Mouse (Mus musculus) cerebral cortex, adult 2 months (tissue): Measurements from ENCODE around the gene Scand1.

Source experiments
- WGBS: fragments of 180-500 bp; shearing (Covaris S2); methylation state at CpG from one replicate; pipeline ENCODE4 v1.1.7; 2018; 5-methylcytosine and 5-hydroxymethylcytosine counted together

The Scand1 gene

DNA sequence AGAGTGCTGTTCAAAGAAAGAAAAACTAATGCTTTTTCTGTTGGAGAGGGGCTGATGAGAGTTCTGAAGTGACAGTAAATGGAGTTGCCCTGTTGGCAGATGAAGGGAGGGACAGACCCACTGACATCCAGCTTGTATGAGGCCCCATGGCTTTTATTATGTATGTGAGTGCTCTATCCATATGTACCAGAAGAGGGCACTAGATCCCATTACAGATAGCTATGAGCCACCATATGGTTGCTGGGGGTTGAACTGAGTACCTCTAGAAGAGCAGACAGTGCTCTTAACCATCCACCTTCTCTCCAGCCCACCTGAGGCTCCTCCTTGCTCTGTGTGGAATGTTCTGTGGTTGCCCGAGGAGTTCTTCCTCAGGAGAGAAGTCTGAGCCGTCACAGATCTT is 6.7 kb downstream of the Scand1 start:
- WGBS, result 71% methylated on average over 2 of the region's 2 CpGs

DNA sequence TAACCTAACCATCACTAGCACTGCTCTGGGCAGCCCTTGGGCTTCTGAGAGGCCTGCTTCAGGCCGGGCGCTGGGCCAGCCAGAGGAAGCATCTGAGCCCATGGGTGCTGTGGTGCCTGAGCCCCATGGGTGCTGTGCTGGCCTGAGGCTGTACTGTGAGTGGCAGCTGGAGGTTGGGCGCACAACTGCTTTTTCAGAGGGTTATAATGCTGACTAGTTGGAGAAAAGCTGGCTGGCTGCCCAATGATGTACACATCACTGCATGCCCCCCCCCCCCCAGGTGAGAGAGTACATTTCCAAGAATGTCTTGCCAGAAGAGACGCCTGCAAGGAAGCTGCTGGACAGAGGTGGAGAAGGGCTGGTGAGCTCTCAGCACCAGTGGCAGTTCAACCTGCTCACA is 8.2 kb downstream of the Scand1 start:
- 91% methylated on average over 4 of the region's 4 CpGs for WGBS

- WGBS, result 91% methylated on average over 4 of the region's 4 CpGs
These were observed 10.4 kb downstream of the Scand1 start for GRCm38 (mm10) chr2:156302063-156302462.

DNA sequence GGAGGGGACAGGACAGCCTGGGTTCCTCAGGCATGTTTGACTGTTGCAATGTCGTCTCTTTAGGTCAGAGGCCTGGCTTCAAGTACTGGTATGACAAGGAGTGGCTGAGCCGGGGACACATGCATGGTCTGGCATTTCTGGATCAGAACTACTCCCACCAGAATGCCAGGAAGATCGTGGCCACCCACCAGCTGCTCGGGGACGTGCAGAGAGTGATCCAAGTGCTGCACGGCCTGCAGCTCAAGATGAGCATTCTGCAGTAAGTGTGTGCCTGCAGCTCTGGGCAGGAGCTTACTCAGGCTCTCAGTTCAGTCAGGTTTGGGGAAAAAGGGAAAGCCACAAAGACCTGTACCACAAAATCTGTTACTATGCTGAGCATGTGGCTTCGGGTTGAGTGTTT is 14.0 kb downstream of the Scand1 start:
- 50% methylated on average over 7 of the region's 7 CpGs for WGBS

- 82% methylated on average over 3 of the region's 3 CpGs for WGBS
These were observed 14.9 kb downstream of the Scand1 start for GRCm38 (mm10) chr2:156297653-156298052.

- 93% methylated on average over 3 of the region's 3 CpGs for WGBS
These were observed 16.3 kb downstream of the Scand1 start for GRCm38 (mm10) chr2:156296190-156296589.

- WGBS, result 89% methylated on average over 2 of the region's 2 CpGs
These were observed 16.9 kb downstream of the Scand1 start for GRCm38 (mm10) chr2:156295601-156296063.

- WGBS, result 84% methylated on average over 1 of the region's 1 CpGs
These were observed 20.5 kb downstream of the Scand1 start for GRCm38 (mm10) chr2:156291998-156292397.

GRCm38 (mm10) chr2:156289552-156290160 is 22.8 kb downstream of the Scand1 start:
- 53% methylated on average over 2 of the region's 2 CpGs for WGBS

- WGBS, result 74% methylated on average over 2 of the region's 2 CpGs
These were observed 24.3 kb downstream of the Scand1 start for GRCm38 (mm10) chr2:156288222-156288621.

DNA sequence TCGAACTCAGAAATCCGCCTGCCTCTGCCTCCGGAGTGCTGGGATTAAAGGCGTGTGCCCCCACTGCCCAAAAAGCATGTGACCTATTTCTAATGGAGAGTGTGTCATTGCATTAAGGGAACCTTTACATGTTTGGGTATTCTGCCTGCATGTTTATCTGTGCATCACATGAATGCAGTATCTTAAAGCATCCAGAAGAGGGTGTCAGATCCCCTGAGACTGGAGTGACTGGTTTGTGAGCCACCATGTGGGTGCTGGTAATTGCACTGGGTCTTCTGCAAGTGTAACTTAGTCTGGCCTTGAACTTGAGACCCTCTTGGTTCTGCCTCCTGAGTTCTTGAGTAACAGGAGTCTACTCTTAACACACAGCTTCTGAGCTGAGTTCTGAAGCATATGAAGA is 25.8 kb downstream of the Scand1 start:
- WGBS, result 94% methylated on average over 4 of the region's 4 CpGs

GRCm38 (mm10) chr2:156285161-156285560 is 27.3 kb downstream of the Scand1 start:
- WGBS, result 79% methylated on average over 2 of the region's 2 CpGs

- WGBS, result 50% methylated on average over 4 of the region's 4 CpGs
These were observed 31.3 kb downstream of the Scand1 start for GRCm38 (mm10) chr2:156281227-156281626.

GRCm38 (mm10) chr2:156278226-156279017 is 34.1 kb downstream of the Scand1 start:
- 24% methylated on average over 4 of the region's 4 CpGs for WGBS

GRCm38 (mm10) chr2:156272553-156272952 is 40.0 kb downstream of the Scand1 start:
- 93% methylated on average over 6 of the region's 6 CpGs for WGBS

GRCm38 (mm10) chr2:156267636-156268035 is 44.9 kb downstream of the Scand1 start:
- WGBS, result 97% methylated on average over 6 of the region's 9 CpGs

DNA sequence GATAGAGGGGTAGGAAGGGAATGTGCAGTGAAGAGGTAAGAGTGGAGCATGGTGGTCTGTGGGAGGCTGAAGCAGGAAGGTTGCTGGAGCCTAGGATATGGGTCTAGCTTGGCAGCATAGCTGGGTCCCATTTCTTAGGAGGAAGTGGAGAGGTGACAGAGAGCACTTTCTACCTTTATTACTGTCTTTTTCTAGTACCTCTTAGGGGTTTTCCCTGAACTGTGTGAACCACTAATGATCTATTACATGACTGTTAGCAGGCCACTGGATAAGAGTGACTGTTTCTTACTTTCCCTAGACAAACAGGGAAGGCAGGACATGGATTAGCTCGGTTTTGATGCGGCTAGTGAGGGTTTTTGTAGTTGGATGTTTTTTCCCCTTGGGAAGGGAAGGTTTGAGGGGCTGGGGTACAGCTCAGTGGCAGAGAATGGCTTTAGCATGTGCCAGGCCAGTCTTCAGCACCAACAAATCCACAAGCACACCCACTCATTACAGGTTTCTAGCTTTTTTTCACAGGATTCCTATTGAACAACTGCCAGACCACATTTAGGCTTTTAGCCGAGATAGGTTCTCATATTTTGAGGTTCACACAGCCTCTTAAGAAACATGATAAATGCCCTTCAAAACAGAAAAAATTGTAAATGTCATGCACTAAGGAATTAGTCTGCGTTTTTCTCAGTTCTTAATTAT is 49.2 kb downstream of the Scand1 start:
- 70% methylated on average over 4 of the region's 4 CpGs for WGBS
